Mouse (Mus musculus): ENCODE results near the gene Pomt1. TPM values are rescaled to one million over a fixed set of nuclear protein-coding genes. Genes with fewer than 3 reads are reported as not detected.

The Pomt1 gene
- polyA plus RNA-seq, 1 experiment = 204 TPM

DNA sequence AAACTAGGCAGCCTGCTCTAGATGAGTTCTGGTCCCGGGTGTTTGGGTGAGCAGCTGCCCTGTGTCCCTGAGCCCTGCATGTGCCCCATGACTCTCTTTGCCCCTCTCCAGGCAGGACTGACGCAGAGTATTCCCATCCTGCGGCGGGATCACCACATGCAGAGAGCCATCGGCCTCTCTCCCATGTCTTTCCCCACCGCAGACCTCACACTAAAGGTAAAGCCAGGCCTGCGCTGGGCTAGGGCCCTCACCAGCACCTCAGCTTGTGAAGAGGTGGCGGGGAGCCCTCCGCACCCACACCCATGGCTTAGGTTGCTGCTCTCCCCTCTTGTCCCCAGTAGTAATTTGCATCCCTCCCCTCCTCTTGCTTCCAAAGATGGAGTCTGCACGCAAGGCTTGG lies 15.4 kb upstream of the Pomt1 start:
- H3K36me3 ChIP-seq (ENCODE audit: control insufficient read depth, insufficient read depth, low read length) = no peaks in the 10 kb centered on the region
- no peaks in the 10 kb centered on the region for H3K27me3 ChIP-seq (ENCODE audit: control insufficient read depth, insufficient read depth, low read length)
- TF ChIP-seq CTCF (IDR thresholded peaks at IDR 0.05; ENCODE audit: control insufficient read depth, insufficient read depth, insufficient replicate concordance, low read depth, low read length) = no peak
- no peak for TF ChIP-seq POLR2A (IDR thresholded peaks at IDR 0.05; ENCODE audit: control insufficient read depth, low read depth, low read length)
- H3K4me3 ChIP-seq (ENCODE audit: control insufficient read depth, low read depth, low read length) = no peak overlapping the region
- no peaks in the 10 kb centered on the region; the same call in none of the 2 replicates for H3K4me1 ChIP-seq (ENCODE audit: control insufficient read depth, insufficient read depth, low read length)
- H3K27ac ChIP-seq (ENCODE audit: control insufficient read depth, insufficient read depth, low read depth, low read length) = no peak overlapping the region

DNA sequence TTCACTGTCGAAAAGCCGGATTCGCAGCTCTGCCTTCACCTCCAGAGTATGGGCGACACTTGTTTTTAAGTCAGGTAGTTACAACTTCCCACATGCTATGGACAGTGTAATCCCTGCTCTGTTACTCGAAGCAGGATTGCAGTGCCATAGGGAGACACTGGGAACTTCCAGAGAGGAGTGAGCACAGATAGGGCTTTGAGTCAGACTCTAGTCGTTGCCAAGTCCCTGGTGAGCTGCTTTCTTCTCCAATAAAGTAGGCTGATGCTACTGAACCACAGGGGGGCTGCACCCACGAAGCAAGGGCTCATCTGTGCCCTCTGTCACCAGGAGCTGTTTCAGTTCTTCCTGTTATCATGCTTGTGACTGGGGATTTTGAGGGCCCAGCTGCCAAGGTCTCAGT lies 14.8 kb upstream of the Pomt1 start:
- no peaks in the 10 kb centered on the region for H3K36me3 ChIP-seq (ENCODE audit: control insufficient read depth, insufficient read depth, low read length)
- H3K27me3 ChIP-seq (ENCODE audit: control insufficient read depth, insufficient read depth, low read length) = no peaks in the 10 kb centered on the region
- H3K27ac ChIP-seq (ENCODE audit: control insufficient read depth, insufficient read depth, low read depth, low read length) = no peak overlapping the region
- no peak for TF ChIP-seq POLR2A (IDR thresholded peaks at IDR 0.05; ENCODE audit: control insufficient read depth, low read depth, low read length)
- TF ChIP-seq CTCF (IDR thresholded peaks at IDR 0.05; ENCODE audit: control insufficient read depth, insufficient read depth, insufficient replicate concordance, low read depth, low read length) = no peak
- no peak overlapping the region for H3K4me3 ChIP-seq (ENCODE audit: control insufficient read depth, low read depth, low read length)
- no peaks in the 10 kb centered on the region; the same call in none of the 2 replicates for H3K4me1 ChIP-seq (ENCODE audit: control insufficient read depth, insufficient read depth, low read length)

DNA sequence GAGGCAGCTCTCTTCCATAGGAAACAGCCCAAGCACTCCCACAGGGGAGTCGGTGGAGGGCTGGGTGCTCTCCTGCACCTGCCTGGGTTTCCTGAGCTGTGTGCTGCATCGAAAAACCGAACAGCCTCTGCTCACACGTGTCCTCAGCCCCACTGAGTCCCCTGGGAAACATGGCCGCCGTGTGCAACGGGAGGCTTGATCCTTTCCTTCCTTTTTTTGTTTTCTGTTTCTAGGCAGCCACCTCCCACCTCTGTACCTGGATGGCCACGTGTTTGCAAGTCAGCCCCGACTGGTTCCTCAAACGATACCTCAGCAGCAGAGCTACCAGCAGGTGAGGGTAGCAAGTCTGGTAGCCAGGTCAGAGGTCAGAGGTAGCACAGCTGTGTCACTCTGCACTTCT lies 14.3 kb upstream of the Pomt1 start:
- no peaks in the 10 kb centered on the region; the same call in none of the 2 replicates for H3K4me1 ChIP-seq (ENCODE audit: control insufficient read depth, insufficient read depth, low read length)
- no peak overlapping the region for H3K27ac ChIP-seq (ENCODE audit: control insufficient read depth, insufficient read depth, low read depth, low read length)
- no peak for TF ChIP-seq CTCF (IDR thresholded peaks at IDR 0.05; ENCODE audit: control insufficient read depth, insufficient read depth, insufficient replicate concordance, low read depth, low read length)
- TF ChIP-seq POLR2A (IDR thresholded peaks at IDR 0.05; ENCODE audit: control insufficient read depth, low read depth, low read length) = no peak
- no peaks in the 10 kb centered on the region for H3K27me3 ChIP-seq (ENCODE audit: control insufficient read depth, insufficient read depth, low read length)
- no peaks in the 10 kb centered on the region for H3K36me3 ChIP-seq (ENCODE audit: control insufficient read depth, insufficient read depth, low read length)
- H3K4me3 ChIP-seq (ENCODE audit: control insufficient read depth, low read depth, low read length) = no peak overlapping the region

DNA sequence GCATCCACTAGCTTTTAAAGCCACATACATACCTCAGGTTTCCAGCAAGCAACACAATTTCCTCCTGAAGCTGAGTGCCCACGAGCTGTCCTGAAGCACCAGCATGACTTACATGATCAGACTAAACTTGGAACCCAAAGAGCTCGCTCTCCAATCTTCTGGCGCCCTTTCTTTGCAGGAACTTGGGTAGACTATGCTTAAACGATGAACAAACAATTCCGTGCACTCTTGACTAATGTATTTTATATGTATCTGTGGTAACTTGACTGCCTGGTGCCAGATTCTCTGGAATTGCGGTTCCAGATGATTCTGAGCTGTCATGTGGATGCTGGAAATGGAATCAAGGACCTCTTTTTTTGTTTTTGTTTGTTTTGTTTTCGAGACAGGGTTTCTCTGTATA lies 957 bp upstream of the Pomt1 start:
- peaks cover 1% of the 10 kb centered on the region for H3K36me3 ChIP-seq (ENCODE audit: control insufficient read depth, insufficient read depth, low read length)
- no peak overlapping the region for H3K27ac ChIP-seq (ENCODE audit: control insufficient read depth, insufficient read depth, low read depth, low read length)
- H3K4me1 ChIP-seq (ENCODE audit: control insufficient read depth, insufficient read depth, low read length) = peaks cover 2% of the 10 kb centered on the region; the same call in 1 of the 2 replicates
- peak overlapping the region; percentile 97 for H3K4me3 ChIP-seq (ENCODE audit: control insufficient read depth, low read depth, low read length)
- TF ChIP-seq POLR2A (IDR thresholded peaks at IDR 0.05; ENCODE audit: control insufficient read depth, low read depth, low read length) = no peak
- no peak for TF ChIP-seq CTCF (IDR thresholded peaks at IDR 0.05; ENCODE audit: control insufficient read depth, insufficient read depth, insufficient replicate concordance, low read depth, low read length)
- H3K27me3 ChIP-seq (ENCODE audit: control insufficient read depth, insufficient read depth, low read length) = no peaks in the 10 kb centered on the region

DNA sequence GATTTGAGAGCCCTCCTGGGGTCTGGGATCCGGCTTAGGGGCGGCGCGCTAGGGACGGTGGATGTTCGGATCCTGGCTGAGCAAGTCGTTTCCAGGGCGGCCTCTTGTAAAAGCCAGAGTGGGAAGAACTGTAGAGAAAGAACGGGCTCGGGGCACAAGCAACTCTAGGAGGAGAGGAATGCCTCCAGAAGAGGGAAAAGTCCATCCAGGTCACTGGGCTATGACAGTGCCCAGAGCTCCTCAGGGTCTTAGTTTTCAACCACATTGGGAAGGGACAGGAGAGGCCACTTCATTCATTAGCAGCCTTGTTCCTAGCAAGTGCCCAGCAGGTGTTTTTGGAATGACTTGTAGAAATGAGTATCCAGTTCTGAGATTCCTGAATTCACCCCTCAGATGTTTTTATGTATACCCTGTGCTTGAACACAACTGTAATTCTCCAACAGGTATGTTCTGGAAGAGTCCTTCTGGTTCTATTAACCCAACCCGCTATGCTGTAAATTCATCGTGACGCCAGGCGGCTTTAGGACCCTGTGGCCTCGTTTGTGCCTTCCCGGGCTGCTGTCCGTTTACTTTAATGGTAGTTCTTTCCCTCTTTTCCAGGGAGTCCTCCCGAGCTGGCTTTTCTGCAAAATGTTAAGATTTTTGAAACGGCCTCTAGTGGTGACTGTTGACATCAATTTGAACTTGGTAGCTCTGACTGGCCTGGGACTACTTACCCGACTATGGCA lies 534 bp downstream of the Pomt1 start:
- peaks cover 1% of the 10 kb centered on the region for H3K36me3 ChIP-seq (ENCODE audit: control insufficient read depth, insufficient read depth, low read length)
- peak overlapping the region; percentile 97 for H3K4me3 ChIP-seq (ENCODE audit: control insufficient read depth, low read depth, low read length)
- H3K27ac ChIP-seq (ENCODE audit: control insufficient read depth, insufficient read depth, low read depth, low read length) = peak overlapping the region; percentile 99
- no peaks in the 10 kb centered on the region for H3K27me3 ChIP-seq (ENCODE audit: control insufficient read depth, insufficient read depth, low read length)
- TF ChIP-seq CTCF (IDR thresholded peaks at IDR 0.05; ENCODE audit: control insufficient read depth, insufficient read depth, insufficient replicate concordance, low read depth, low read length) = 0 out of 2 replicates have a peak, but pooled peaks have one; percentile 3
- 0 out of 2 replicates have a peak, but pooled peaks have one; percentile 2 for TF ChIP-seq POLR2A (IDR thresholded peaks at IDR 0.05; ENCODE audit: control insufficient read depth, low read depth, low read length)
- peaks cover 2% of the 10 kb centered on the region; the same call in 1 of the 2 replicates for H3K4me1 ChIP-seq (ENCODE audit: control insufficient read depth, insufficient read depth, low read length)

DNA sequence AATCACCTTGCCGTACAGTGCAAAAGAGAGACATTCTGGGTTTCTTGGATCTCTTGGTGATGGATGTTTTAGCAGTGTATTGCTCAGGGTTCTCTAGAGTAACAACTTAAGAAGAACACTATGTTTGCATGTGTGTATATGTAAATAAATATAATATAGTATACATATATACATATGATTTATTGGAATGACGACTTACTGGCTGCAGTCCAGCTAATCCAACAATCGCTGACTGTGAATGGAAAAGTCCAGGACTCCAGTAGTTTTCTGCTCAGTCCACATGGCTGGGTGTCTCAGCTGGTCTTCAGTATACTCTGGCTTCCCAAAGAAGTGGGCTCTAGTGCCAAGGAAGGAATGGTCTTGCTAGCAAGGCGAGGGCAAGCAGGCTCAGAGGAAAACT lies 1.2 kb downstream of the Pomt1 start:
- Histone ChIP-seq H3K27ac (ENCODE audit: control insufficient read depth, insufficient read depth, low read depth, low read length) (peak overlapping the region; percentile 99), H3K4me1 (ENCODE audit: control insufficient read depth, insufficient read depth, low read length) (peaks cover 2% of the 10 kb centered on the region; the same call in 1 of the 2 replicates), H3K27me3 (ENCODE audit: control insufficient read depth, insufficient read depth, low read length) (no peaks in the 10 kb centered on the region), H3K36me3 (ENCODE audit: control insufficient read depth, insufficient read depth, low read length) (peaks cover 1% of the 10 kb centered on the region), H3K4me3 (ENCODE audit: control insufficient read depth, low read depth, low read length) (peak overlapping the region; percentile 97; the same call in 1 of the 2 replicates)
- TF ChIP-seq CTCF (IDR thresholded peaks at IDR 0.05; ENCODE audit: control insufficient read depth, insufficient read depth, insufficient replicate concordance, low read depth, low read length) (no peak), POLR2A (IDR thresholded peaks at IDR 0.05; ENCODE audit: control insufficient read depth, low read depth, low read length) (no peak)

DNA sequence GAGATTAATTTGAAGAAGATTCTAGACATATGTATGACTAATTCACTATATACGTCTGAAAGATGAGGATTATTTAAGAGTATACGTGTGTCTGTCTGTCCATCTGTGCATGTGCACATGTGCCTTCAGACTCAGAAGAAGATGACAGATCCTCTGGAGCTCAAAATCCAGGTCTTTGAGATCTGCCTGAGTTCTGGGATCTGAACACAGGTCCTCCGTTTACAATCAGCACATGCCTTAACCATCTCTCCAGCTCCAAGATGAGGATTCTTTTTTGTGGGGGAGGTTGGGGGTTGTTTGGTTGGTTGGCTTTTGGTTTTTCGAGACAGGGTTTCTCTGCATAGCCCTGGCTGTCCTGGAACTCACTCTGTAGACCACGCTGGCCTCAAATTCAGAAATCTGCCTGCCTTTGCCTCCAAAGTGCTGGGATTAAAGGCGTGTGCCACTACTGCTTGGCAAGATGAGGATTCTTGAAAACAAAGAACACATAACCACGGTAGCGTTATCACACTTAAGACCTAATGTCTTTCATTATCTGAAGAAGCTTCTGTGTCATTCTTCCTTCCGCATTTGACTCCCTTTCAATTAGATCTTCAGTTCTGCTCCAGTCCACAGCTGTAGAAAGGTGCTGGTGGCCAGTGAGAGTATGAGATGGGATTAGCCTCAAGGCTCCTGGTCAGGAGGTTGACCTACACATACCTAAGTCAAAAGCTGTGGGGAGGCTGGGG lies 2.5 kb downstream of the Pomt1 start:
- H3K27me3 ChIP-seq (ENCODE audit: control insufficient read depth, insufficient read depth, low read length) = no peaks in the 10 kb centered on the region
- no peak overlapping the region for H3K27ac ChIP-seq (ENCODE audit: control insufficient read depth, insufficient read depth, low read depth, low read length)
- H3K4me3 ChIP-seq (ENCODE audit: control insufficient read depth, low read depth, low read length) = no peak overlapping the region
- peaks cover 1% of the 10 kb centered on the region for H3K36me3 ChIP-seq (ENCODE audit: control insufficient read depth, insufficient read depth, low read length)
- H3K4me1 ChIP-seq (ENCODE audit: control insufficient read depth, insufficient read depth, low read length) = peaks cover 2% of the 10 kb centered on the region; the same call in 1 of the 2 replicates
- TF ChIP-seq POLR2A (IDR thresholded peaks at IDR 0.05; ENCODE audit: control insufficient read depth, low read depth, low read length) (no peak), CTCF (IDR thresholded peaks at IDR 0.05; ENCODE audit: control insufficient read depth, insufficient read depth, insufficient replicate concordance, low read depth, low read length) (no peak)

All from testis, adult 2 months (tissue).